Mouse (Mus musculus): ENCODE measurements around the gene BC049352.

BC049352 gene

DNA sequence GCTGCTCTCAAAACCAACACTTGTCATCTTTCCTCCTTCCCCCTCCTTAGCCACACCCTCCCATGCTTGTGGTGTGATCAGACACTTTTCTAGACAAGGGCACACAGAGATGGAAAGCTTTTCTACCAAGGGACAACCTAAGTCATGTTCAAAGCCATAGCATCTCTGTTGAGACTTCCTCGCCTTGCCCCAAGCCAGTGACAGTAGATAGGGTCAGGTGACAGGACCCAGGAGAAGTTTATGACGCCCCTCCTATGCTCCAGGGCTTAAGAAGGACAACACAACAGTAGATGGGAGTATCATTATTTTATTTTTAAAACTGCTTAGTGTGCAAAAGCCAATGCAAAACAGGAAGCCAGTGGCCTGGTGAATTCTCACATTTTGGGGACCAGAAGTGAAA is 65.7 kb downstream of the BC049352 start:
- no peak for DNase-seq (ENCODE audit: low read depth, low spot score)

DNA sequence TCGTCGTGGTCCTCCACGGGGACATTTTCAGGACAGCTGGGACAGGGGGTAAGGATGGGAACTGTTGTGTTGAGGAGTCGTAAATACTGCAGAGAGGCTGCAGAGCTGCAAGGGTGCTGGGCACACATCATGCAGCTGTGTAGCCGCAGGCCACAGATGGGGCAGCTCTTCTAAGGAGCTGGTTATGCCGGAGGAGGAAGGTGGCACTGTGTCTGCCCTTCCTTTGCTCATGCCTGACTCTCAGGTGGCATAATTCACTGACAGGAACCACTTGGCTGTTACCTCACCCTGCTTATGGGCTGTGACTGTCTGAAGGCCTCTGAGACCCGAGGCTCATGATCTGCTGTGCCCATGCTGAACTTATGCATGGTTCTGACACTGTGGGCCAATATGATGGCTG is 68.5 kb downstream of the BC049352 start:
- no peak for DNase-seq (ENCODE audit: low read depth, low spot score)

DNA sequence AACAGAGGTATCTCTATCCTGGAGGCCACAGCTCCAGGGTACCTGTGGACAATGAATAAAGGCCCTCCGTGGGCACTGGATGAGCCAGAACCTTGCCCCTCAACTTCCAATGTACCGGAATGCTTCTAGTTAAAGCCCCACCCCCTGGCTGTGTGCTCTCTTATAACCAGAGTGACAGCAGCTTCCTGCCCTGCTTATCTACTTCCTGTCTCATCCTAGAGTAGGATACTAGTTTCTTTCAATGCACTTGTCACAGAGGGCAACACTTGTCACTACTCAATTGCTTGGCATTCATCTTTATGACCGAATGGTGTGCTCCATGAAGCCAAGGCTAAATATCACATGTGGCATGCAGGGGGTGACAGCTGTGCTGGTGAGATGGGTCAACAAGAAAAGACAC is 69.5 kb downstream of the BC049352 start:
- DNase-seq (ENCODE audit: low read depth, low spot score), result no peak

DNA sequence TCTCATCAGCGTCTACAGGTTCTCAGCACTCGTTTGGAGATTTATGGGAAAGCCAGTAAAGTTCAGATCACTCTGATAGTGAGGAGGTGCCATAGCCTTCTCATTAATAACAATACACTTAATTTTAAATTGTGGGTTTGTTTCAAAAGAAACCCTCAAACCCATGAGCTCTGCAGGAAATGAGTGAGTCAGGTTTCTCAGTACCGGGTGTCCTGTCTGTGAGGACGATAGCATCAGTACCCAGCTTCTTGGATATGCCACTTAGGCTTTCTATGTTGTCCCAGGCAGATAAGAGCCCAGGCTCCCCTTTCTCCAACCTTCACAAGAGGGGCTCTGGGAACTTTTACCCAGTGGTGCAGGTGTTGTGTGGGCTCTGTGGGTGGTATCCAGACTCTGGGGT is 70.2 kb downstream of the BC049352 start:
- DNase-seq (ENCODE audit: low read depth, low spot score), result no peak

DNA sequence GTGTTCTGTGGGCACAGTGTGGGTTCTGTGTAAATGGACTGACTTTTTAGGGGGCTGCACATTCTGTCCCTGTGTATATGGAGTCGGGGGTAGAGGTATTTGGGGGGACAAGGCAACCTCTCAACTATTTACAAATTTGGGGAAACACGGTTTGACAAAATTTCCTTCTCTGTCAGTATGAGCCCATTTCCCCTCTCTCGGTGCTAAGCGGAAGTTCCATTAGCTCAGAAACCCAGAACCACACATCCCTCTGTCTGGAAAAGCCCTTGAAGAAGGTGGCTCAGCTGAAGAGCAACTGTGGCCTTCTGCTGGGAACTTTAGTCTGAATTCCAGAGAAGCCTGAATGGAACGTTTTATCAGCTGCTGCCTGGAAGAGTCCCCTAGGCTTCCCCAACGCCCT is 70.6 kb downstream of the BC049352 start:
- no peak for DNase-seq (ENCODE audit: low read depth, low spot score)

DNA sequence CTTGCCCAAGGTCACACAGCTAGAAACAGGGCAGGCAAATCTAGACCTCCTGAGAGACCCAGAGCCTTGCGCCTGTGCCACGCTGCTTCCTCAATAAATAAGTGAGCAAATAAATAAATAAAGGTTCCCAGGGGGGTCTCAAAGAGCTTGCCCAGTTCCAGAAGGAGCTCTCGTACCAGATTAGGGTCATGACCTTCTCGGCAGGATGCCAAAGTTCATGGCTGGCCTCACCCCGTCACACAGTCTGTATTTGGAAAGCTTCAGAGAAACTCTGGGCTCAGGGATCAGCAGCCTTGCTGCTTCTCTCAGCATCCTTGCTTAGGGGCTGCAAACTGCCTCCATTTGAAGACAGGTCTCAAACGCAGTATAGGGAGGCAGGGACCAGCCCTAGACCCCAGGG is 72.2 kb downstream of the BC049352 start:
- DNase-seq (ENCODE audit: low read depth, low spot score), result no peak

DNA sequence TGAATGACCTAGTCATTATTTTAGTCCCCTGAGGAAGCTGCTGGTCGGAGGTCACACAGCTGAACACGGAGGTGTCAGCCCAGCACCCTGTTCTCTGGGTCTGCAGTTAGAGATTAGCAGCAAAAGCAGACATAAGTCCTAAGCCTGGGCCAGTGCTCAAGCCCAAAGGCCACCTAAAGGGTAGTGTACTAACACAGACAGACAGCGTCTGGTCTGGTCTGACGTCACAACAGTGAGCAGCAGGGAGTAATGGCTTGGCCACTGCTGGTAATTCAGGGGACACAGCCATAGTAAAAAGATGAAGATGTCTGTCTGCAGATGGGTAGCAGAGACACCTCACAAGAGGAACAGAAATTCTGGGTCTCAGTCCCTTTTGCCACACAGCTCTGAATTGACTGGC is 72.8 kb downstream of the BC049352 start:
- DNase-seq (ENCODE audit: low read depth, low spot score), result no peak

DNA sequence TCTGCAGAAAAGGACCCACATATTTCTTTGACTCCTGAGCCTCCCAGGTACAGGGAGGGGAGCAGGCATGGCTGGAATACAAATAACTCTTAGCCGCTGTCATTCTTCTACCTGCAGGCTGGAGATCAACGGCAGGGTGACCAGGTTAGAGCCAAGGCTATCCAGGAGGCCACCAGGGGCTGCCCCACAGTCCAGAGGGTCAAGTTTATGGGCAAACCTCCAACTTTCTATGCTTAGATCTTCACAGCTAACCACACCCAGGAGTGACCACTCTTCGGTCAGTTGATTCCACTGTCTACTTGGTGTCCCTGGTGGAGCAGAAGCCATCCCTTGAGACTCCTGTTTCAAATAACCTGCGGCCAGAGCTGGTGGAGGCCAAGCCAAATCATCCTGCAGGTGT is 73.6 kb downstream of the BC049352 start:
- no peak for DNase-seq (ENCODE audit: low read depth, low spot score)

DNA sequence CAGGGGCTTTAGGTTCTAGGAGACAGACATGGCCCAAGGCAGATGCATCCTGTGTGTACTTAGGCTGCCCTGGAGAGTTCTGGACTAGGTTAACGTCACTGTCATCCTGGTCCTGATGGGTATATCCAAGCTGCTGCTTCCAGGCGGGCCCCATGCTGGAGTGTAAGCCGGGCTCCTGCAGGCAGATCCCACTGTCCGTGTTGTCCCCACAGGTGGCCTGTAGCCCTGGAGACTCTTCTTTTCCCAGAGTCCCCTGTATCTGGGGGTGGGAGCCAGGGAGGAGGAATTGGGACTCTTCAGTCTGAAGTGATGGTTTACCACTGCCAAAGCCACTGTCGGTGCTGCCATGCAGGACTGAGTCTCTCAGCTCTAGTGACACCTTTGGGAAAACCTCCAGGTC is 74.2 kb downstream of the BC049352 start:
- no peak for DNase-seq (ENCODE audit: low read depth, low spot score)

DNA sequence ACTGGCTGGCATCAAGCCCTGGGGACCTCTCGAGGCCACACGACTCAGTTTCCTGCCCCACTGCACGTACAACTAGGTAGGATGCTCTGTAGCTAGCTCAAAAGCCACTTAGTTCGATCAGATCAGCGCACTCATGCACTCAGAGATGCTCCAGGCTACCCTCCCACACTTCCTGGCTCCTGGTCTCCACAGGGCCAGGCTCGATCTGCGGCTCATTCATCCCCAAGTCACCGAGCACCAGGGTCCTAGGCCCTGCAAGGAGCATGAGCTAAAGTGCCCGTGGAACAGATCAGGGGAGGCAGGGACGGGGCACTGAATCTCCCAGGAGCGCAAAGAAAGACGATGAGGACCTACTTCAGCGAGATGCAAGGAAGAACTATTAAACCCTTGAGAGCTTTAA is 77.3 kb downstream of the BC049352 start:
- DNase-seq (ENCODE audit: low read depth, low spot score), result no peak

DNA sequence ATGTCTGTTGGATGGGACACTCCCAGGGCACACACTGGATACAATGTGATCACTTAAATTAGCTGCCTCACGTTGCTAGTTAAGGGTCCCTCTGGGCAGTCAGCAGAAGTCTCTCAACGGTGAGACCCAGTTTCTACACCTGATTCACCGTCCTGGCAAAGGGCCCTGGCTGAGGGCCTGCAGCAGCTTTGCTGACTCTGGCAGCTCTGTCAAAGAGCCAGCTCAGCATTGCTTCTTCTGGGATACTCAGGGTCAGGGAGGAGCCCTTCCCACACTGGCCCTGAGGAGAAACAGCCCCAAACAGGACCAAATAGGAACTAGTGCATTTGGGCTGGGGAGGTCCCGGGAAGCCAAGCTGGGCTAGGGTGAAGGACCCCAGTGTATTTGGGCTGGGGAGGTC is 79.7 kb downstream of the BC049352 start:
- DNase-seq (ENCODE audit: low read depth, low spot score), result no peak

DNA sequence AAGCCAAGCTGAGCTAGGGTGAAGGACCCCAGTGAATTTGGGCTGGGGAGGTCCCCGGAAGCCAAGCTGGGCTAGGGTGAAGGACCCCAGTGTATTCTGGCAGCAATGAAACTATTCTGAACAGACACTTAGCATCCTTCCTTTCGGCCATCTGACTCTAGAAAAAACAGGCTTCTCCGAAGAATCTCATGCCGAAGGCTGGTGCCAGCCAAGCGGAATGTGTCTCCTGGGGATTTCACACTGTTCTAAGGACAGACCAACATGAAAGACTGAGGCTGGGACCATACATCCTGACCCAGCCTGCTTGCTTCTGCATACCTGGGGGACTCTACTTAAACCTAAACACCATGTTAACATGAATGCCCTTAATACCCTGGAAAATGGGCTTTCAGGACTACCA is 80.1 kb downstream of the BC049352 start:
- DNase-seq (ENCODE audit: low read depth, low spot score), result no peak

DNA sequence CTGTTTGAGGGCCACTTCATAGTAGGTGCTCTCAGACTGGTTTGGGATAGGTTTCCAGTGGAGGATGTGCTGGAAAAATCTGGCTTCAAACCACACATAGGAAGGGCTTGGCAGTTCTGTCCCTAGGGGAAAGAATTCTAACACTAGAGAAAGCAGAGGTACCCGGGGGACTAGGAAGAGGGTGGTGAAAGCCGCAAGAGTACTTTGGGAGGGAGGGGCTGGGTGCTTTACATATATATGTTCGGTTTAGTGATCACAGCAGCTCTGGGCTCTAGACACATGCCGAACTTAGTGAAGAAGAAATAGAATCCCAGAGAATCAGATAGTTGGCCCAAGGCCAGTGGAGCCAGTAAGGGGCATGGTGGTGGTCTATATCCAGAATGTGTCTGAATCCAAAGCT is 85.3 kb downstream of the BC049352 start:
- DNase-seq (ENCODE audit: low read depth, low spot score), result no peak

DNA sequence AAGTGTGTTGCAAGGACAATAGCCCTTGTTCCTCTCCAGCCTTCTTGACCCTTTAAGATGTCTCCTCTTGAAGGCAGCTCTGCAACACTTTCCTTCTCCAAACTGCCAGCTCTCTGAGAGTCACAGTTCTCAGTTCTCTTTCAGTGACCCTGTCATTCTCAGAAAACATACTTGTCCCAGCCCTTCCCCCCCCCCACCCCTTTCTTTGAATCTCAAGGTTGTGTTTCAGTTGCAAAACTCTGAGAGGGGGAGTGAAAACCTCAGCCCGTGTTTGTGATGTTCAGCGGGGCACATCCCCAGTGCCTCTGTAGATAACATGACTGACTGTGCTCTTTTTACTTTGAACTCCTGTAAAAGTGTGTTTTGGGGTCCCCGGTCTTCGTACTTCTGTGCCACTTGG is 86.3 kb downstream of the BC049352 start:
- no peak for DNase-seq (ENCODE audit: low read depth, low spot score)

DNA sequence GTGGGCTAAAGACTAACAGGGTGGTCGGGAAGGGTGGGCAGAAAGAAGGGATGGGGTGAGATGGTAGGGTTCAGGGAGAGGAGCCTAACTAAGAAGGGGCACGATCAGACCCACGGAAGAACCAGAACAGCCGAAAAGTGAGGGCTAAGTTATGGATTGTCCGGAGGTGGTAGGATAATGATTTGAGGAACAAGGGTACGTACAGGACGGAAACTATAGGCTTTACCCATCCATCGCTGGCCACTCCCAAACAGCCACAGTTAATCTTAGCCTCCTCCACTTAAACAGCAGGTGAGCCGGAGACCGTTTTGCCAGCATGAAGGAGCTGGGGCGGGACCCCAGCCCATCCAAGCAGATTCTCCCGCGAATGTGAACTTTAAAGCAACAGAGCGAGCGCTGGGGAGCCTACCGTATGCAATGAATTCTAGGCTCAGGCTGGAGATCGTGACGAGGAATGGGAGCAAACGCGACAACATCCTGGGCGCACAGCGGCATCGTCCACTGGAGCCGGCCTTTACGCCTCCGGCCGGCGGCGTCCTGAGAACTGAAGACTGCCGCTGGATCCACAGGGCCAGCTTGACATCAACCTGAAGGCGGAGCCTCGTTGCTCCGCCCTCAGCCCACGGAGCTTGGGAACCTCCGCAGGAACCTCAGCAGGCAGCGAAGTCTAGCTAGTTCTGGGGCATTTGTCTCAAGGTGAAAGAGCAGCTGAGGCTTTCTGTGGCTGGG is 87.0 kb downstream of the BC049352 start, which contains the start of gene Il10ra:
Gene Il10ra (minus strand): TSS at position 553 of the 729 bp plus-strand sequence.
- no peak for DNase-seq (ENCODE audit: low read depth, low spot score)

DNA sequence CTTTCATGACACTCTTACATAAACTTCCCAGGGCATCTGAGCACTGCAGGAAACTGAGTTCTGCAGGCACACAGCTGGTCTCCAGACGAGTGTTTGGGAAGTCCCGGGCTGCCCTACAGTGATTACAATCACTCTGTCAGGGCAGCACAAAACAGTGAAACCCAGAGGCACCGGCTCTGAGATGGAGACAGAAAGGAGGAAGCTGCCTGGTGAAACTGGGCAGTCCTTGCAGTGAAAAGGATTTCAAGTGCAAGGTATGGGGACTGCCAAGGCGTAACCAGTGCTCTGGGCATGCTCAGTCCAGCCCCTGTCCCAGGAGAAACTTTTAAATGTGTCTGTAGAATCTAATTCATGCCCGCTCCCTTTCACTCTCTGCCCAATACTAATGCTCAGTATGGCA is 90.4 kb downstream of the BC049352 start:
- no peak for DNase-seq (ENCODE audit: low read depth, low spot score)

DNA sequence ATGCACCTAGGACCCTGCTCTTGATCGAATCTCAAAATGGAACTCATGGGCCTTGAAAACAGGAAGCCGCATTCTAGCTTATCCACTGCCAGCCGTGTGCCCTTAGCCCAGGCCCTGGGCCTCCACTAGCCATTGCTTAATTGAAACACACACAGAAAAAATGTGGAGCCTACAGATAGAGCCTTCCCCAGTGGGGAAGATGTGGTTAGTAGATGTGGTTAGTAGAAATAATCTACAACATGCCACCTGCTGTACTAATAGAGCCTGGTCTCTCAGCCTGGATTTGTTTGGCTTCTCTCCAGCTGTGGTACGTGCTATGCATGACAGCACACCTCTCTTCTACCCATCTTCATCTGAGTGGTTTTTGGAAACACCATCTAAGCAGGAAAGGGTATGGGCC is 92.4 kb downstream of the BC049352 start:
- no peak for DNase-seq (ENCODE audit: low read depth, low spot score)

DNA sequence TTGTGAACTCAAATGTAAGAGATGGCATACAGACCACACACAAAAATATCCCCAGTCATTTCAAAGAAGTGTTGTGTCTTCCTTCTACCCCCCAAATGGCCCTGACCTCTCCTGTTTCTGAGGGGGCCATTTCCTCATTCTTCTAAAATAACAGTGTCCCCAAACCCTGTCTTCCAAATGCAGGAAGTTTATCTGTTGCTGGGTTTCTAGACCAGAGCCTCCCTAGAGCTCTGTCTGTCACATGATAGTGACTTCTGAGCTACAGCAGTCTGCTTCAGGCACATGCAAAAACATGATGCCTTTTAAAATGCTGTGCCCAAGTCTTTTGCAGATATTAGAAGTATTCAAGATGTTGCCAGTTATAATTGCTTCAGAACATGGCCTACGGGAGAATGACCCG is 92.8 kb downstream of the BC049352 start:
- no peak for DNase-seq (ENCODE audit: low read depth, low spot score)

DNA sequence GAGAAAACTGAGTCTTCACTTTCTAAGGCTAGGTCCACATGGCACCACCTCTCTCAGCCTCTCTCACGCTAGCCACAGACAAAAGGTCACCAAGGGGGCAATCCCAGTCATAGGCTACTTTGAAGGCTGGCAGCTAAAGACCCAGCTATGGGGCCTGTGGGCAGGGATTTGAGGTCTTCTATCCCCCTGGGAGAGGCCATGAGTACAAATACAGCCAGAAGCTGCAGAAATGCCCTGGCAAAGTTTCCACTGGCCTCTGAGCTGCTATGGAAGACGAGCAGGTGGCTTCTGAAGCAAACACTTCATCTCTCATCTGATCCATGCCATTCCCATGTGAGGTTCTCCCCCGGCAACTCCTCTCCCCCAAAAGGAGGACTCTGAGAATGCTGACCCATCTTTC is 98.3 kb downstream of the BC049352 start:
- no peak for DNase-seq (ENCODE audit: low read depth, low spot score)

DNA sequence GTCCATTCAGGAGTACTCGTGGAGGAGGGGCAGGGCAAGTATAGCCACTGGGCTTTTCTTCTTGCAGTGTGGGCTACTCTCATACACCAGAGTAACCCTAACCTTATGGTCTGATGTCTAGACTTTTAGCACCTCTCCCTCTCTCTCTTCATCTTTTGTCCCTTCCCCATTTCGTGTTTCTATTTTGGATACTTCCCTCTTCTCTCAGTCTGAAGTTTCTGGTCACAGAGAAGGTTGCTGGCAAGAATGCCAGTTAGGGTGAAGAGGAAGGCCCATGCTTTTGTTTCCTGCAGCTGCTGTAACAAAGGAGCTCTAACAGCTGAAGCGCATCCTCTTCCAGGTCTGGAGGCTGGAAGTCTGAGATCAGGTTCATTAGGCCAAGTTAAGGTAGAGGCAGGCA is 99.1 kb downstream of the BC049352 start:
- DNase-seq (ENCODE audit: low read depth, low spot score), result no peak

DNA sequence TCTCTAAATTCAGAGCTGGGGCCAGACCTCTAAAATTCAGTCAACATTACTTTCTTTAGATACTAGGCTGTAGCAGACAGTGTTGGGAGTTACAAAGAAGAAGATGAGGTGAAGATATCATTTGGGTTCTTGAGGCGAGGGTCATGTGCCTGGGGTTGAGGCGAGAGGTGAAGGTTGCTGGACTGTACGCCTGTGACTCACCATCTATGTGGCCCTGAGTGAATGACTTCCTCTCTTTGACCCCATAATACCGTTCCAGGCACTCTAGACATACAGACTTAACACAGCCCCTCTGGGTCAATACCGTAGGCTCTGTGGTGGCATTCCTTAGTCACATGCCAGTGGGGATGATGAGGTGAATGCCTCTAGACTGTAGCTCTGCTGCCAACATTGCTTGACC is 100.7 kb downstream of the BC049352 start:
- DNase-seq (ENCODE audit: low read depth, low spot score), result no peak

DNA sequence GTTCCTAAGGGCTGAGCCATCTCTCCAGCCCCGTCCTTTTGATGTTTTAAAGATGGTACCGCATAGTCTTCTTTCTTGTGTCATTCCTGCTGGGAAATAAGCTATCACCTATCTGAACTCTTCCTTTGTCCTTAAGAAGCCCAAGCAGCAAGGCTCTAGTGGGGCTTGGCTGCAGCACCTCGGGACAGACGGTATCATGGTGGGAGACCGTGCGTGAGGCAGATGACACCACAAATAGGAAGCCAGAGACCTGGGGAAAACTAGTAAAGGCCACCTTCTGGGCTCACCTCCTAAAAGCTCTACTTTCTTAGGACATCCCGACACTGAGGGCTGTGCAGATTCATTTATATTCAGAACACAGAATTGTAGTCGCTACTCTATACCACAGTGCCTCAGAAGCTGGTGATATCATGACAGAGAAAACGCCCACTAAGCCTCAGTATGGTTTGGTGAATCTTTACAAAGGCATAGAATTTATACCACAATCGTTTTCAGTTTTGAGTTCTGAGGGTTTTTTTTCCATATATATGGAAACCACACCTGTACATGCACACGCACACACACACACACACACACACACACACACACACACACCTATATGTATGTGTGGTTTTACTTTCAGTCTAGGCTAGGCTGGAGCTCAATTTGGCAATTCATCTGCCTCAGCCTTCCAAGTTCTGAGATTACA is 109.8 kb downstream of the BC049352 start:
- DNase-seq (ENCODE audit: low read depth, low spot score), result no peak

DNA sequence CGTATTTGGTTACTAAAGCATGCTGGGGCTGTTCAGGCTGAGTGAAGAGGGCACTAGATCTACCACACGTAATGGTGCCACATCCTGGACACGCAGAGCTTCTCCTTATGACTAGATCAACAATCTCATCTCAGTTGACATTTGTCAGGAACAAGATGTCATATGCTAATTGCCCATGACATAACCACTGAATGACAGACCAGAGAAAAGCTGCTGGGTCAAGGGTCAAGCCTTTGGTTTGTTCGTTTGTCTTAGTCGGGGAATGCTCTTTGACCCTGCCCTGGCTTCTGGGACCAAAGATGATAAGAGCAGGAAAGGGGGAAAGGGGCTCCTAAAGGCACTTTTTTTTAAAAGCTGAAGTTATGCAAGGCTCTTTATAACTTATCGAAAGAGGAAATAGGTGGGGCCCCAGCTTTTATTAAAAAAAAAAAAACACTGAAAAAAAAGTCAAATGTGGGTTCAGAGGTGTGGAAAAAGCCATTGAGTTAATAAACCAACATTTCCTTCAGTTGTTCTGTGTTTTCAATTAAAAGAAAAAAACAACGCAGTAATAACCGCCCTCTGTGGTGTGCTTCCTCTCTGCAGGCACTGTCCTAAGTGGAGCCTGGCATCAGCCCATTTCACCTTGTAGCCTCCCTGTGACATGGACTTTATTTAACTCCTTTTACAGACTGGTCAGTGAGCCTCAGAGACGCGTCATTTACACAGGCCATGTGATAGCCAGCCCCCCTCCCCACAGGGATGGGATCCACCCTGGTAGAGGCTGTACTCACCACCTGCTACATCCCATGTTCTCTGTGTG is 112.6 kb downstream of the BC049352 start:
- DNase-seq (ENCODE audit: low read depth, low spot score), result no peak
